Mouse (Mus musculus) intestine, embryonic 15.5 days (tissue): ENCODE measurements around the gene Pygm. TPM values are rescaled to one million over a fixed set of nuclear protein-coding genes. Genes with fewer than 3 reads are reported as not detected.

Source experiments
- ATAC-seq: fragments of 200-750 bp; cut with Nextera tagmentation; 2 replicates; pipeline ENCODE4 v1.8.0; 2017; ENCODE audit warnings: moderate TSS enrichment, moderate library complexity
- H3K27ac ChIP-seq: fragments of 300-500 bp; sonication (generic); 2 replicates; pipeline ENCODE4 v1.5.1; 2015; ENCODE audit warnings: mild to moderate bottlenecking, inconsistent platforms
- H3K27me3 ChIP-seq: fragments of 300-500 bp; sonication (generic); replicated peaks from 2 replicates; pipeline ENCODE4 v1.6.1; 2015; ENCODE audit warnings: inconsistent platforms
- H3K36me3 ChIP-seq: fragments of 300-500 bp; sonication (generic); 2 replicates; pipeline ENCODE4 v1.6.1; 2015; ENCODE audit warnings: inconsistent platforms
- H3K4me1 ChIP-seq: fragments of 300-500 bp; sonication (generic); replicated peaks from 2 replicates; pipeline ENCODE4 v1.6.1; 2015; ENCODE audit warnings: inconsistent platforms
- H3K4me2 ChIP-seq: fragments of 300-500 bp; sonication (generic); replicated peaks from 2 replicates; pipeline ENCODE4 v1.6.1; 2015; ENCODE audit warnings: mild to moderate bottlenecking, inconsistent platforms
- H3K4me3 ChIP-seq: fragments of 300-500 bp; sonication (generic); replicated peaks from 2 replicates; pipeline ENCODE4 v1.5.1; 2015; ENCODE audit warnings: inconsistent platforms
- H3K9ac ChIP-seq: fragments of 300-500 bp; sonication (generic); 2 replicates; pipeline ENCODE4 v1.6.1; 2015; ENCODE audit warnings: inconsistent platforms
- H3K9me3 ChIP-seq: fragments of 300-500 bp; sonication (generic); 2 replicates; pipeline ENCODE4 v1.6.1; 2016; ENCODE audit warnings: inconsistent platforms
- WGBS: fragments of 180-500 bp; shearing (Covaris S2); methylation state at CpG from one replicate; pipeline ENCODE4 v1.1.7; 2015; 5-methylcytosine and 5-hydroxymethylcytosine counted together
- polyA plus RNA-seq: library from polyadenylated mRNA; unstranded; fragments of >200 nt; fragmentation: Nextera tagmentation; extraction: Ambion mirVana; gene quantifications from 2 replicates; pipeline ENCODE4 v1.2.1, GENCODE M21; 2015

The Pygm gene
- polyA plus RNA-seq, 1 experiment from 2014 or later = 6.1 TPM

DNA sequence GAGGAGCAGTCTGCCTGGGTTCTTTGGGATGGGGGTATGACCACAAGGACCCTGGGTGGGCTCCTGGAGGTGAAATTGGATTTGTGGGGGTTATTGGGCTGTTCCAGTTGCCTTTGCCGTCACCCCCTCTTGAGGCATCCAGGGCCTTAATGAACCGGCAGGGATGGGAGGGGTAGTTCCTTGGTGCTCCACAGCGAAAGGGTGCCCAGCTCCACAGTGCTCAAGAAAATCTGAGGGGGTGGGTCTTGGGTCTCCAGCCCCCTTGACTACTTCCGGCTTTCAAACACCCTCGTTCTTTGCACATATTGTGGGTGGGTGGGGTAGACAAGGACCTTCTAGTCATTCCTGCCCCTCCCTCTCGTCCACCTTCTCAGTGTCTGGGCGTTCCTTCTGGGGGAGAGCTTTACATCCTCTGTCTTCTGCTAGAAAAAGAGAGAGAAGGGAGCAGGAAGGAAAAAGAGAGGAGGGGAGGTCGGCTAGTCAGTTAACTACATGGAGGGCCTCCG lies 35.7 kb downstream of the Pygm start:
- no peak overlapping the region for H3K9ac ChIP-seq
- peaks cover 55% of the 10 kb centered on the region for H3K27me3 ChIP-seq
- ATAC-seq = no peak
- no peaks in the 10 kb centered on the region for H3K36me3 ChIP-seq
- 59% methylated on average over 9 of the region's 9 CpGs for WGBS
- peaks cover 15% of the 10 kb centered on the region; the same call in 1 of the 2 replicates for H3K4me1 ChIP-seq
- no peak overlapping the region for H3K27ac ChIP-seq
- H3K9me3 ChIP-seq = no peaks in the 10 kb centered on the region
- no peak overlapping the region for H3K4me2 ChIP-seq
- H3K4me3 ChIP-seq = no peak overlapping the region

DNA sequence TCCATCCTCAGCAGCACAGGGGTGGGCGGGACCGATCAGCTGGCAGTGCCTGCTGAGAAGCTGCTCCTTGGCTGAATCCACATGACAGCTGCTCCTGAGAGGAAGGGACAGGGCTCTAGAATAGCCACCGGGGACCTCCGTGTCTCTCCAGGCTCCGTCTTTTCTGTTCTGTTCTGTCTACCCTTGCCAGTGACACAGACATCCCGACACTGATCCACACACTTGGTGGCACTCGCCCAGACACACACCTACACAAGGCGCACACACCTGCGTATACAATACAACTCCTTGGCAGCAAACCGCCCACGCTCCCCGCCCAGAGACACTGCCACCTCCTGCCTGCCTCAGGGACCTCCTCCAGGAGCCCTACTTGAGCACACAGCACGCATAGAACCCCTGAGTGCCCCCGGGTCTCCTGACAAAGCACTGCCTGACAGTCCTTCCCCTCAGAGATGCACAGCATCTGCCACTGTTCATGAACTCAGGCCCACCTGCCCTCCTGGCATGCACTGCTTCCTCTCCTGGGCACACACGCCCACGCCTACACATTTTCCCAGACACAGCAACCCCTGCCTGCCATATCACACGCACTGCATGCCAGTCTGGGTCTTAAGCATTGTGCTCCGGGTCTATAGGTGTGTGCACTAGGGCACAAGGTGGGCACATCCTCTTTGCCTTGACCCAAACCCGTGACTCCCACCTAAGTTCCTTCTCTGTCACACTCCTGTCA lies 36.4 kb downstream of the Pygm start:
- no peaks in the 10 kb centered on the region for H3K9me3 ChIP-seq
- no peak overlapping the region for H3K27ac ChIP-seq
- no peak for ATAC-seq
- H3K36me3 ChIP-seq = no peaks in the 10 kb centered on the region
- H3K4me2 ChIP-seq = no peak overlapping the region
- peaks cover 15% of the 10 kb centered on the region; the same call in 1 of the 2 replicates for H3K4me1 ChIP-seq
- WGBS = 64% methylated on average over 19 of the region's 19 CpGs
- peaks cover 58% of the 10 kb centered on the region for H3K27me3 ChIP-seq
- no peak overlapping the region for H3K4me3 ChIP-seq
- H3K9ac ChIP-seq = no peak overlapping the region

DNA sequence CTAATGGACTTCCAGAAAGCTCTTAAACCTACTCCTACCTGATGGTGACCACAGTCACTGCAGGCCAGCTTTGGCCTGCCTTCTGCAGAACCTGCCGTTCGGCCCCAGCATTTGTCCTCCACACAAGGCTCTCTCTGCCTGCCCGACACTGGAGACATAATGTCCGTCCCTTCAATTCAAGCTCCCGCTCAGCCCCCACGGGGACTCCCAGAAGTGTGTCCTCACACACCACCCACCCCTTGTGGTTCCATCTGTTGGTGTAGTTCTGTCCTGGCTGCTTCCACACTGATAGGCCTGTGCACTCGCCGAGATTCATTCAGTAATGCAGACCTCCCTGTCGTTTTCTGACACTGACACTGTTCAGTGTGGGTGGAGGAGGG lies 37.0 kb downstream of the Pygm start:
- 70% methylated on average over 9 of the region's 9 CpGs for WGBS
- Histone ChIP-seq H3K36me3 (no peaks in the 10 kb centered on the region), H3K4me1 (peaks cover 15% of the 10 kb centered on the region; the same call in 1 of the 2 replicates), H3K4me2 (no peak overlapping the region), H3K4me3 (no peak overlapping the region), H3K9ac (no peak overlapping the region), H3K27ac (no peak overlapping the region), H3K27me3 (peaks cover 62% of the 10 kb centered on the region), H3K9me3 (no peaks in the 10 kb centered on the region)
- ATAC-seq = no peak

DNA sequence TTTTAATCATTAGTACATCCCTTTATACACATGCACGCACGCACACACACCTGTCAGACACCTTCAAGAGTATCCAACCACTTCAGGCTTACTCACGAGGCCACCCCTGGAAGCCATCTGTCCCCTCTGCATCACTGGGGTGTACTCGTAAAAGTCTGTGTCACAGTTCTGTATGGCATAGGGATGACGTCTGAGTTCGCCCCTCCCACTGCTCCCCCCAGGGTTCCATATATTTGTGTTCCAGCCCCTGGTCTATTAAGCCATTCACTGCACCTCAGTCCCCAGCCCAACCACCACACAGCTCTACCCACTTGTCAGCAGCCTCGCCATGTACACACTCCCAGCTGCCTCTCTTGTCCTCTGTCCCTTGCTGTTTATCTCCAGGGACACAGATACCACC lies 37.8 kb downstream of the Pygm start:
- Histone ChIP-seq H3K27me3 (peaks cover 70% of the 10 kb centered on the region), H3K9me3 (no peaks in the 10 kb centered on the region), H3K4me3 (no peak overlapping the region), H3K4me2 (no peak overlapping the region; the same call in 1 of the 2 replicates), H3K36me3 (no peaks in the 10 kb centered on the region), H3K4me1 (peaks cover 12% of the 10 kb centered on the region), H3K27ac (peak overlapping the region; percentile 30; the same call in 1 of the 2 replicates), H3K9ac (no peak overlapping the region)
- 67% methylated on average over 7 of the region's 7 CpGs for WGBS
- ATAC-seq = no peak

DNA sequence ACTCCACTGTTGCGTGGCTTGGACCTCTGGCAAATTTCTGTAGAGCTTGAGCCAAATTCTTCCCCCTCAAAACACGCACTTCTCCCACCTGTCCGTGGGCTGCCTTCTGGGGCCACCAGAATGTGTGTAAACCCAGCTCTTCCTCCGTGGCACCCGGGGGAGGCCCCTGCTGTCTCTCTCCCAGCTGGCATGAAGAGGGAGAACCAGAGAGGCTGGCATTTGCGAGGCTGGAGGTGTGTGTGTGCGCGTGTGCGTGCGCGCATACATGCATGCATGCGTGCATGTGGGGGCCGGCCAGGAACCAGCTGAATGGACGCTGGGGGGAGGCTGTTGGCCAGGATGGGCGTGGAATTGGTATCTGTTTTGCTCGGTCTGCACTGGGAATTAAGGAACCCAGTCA lies 39.0 kb downstream of the Pygm start:
- ATAC-seq = no peak
- WGBS = 82% methylated on average over 16 of the region's 16 CpGs

DNA sequence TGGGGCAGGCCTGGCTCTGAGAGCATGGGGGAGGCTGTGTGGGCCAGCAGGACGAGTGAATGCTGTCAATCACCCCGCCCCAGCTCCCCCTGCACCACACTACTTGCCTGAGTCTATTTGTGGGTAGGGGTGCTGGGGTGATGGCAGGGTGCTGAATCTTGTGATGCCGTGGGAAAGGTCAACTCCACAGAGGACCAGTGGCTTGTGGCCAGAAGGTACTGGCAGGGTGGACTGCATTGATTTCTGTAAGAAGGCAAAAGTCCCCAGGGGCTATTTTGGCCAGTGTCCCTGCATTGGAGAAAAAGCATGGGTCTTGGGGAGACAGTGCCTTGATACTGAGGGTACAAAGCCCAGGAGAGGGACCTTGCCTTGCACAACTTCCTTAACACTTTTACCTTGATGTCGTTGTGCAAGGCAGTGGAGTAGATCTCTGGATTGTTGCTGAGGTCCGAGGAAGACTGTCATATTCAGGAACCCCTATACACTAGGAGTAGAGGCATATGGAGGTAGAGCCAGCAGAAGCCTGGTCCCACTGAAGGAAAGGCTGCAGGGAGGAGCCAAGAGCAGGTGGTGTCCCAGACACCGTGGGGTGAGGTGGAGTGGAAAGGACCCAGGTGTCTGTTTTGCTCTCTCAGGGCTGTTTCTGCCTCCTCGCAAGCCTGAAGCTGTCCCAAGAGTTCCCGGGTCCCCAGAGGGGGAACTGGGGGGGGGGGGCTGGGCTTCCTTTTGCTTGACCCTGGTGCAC lies 40.1 kb downstream of the Pygm start:
- Histone ChIP-seq H3K9ac (no peak overlapping the region), H3K27ac (no peak overlapping the region), H3K36me3 (no peaks in the 10 kb centered on the region), H3K4me1 (peaks cover 25% of the 10 kb centered on the region), H3K9me3 (no peaks in the 10 kb centered on the region), H3K4me3 (no peak overlapping the region), H3K4me2 (no peak overlapping the region), H3K27me3 (peaks cover 75% of the 10 kb centered on the region)
- WGBS = 64% methylated on average over 8 of the region's 8 CpGs
- ATAC-seq = no peak

More for the DNA sequence above, 39.0 kb downstream of the Pygm start:
- Histone ChIP-seq H3K9me3 (no peaks in the 10 kb centered on the region), H3K9ac (no peak overlapping the region), H3K27ac (no peak overlapping the region), H3K27me3 (peaks cover 75% of the 10 kb centered on the region), H3K4me3 (no peak overlapping the region), H3K4me1 (peaks cover 21% of the 10 kb centered on the region), H3K36me3 (no peaks in the 10 kb centered on the region), H3K4me2 (no peak overlapping the region)

DNA sequence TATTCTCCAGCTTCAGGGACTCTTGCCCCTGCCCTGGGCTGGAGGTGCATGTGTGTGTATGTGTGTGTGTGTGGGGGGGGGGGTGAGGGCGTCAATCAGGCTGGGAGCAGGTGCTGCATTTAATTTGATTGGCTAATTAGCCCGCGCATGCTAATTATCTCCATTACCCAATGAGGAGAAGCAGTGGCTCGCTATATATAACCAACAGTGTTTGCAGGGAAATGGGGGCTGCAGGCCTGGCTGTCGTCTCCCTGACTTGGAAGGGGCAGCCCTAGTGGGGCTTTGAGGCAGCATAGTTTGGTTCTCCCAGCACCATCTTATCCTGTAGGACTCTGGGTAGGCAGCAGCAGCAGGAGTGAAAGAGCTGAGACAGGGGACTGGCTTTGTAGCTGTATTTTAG lies 41.4 kb downstream of the Pygm start:
- Histone ChIP-seq H3K9ac (no peak overlapping the region), H3K4me2 (no peak overlapping the region), H3K36me3 (no peaks in the 10 kb centered on the region), H3K4me3 (no peak overlapping the region), H3K27me3 (peaks cover 75% of the 10 kb centered on the region), H3K9me3 (no peaks in the 10 kb centered on the region), H3K27ac (no peak overlapping the region), H3K4me1 (peaks cover 25% of the 10 kb centered on the region)
- no peak for ATAC-seq
- 59% methylated on average over 5 of the region's 5 CpGs for WGBS

DNA sequence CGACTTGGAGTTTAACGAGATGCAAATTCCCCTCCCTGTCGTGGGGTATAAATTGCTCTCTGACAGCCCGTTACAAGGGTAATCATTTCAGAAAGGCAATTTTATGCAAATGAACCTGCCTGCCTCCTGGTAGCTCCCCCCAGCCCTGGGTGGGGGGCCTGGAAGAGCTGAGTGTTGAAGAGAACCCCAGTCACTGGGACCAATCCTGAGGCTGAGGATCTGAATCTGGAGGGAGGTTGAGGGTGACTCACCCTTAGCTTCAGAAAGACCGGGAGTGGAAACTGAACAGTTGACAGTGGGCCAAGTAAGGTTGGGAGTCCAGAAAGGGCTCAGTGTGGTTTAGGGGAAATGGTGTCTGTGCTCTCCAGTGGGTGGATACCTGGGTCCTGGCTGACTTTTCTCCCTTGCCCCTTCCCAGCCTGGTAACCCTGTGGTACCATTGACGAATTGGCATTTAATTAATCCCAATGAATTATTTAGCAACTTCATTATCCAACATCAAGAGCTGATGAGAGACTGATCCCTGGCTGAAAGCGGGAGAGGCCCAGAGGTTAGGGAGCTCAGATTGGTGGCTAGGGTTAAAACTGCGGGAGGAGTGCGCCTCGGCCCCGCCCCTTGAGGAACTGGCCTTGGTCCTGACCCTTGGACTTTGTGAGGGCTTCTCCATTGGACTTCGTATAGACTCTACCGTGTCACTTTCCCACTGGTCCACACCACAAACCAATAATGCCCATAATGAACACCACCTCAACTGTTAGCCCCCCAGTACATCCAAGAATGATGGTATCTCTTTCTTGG lies 42.7 kb downstream of the Pygm start:
- Histone ChIP-seq H3K27ac (no peak overlapping the region), H3K4me2 (peak overlapping the region; percentile 67; the same call in 1 of the 2 replicates), H3K4me3 (no peak overlapping the region), H3K9me3 (no peaks in the 10 kb centered on the region), H3K36me3 (no peaks in the 10 kb centered on the region), H3K27me3 (peaks cover 75% of the 10 kb centered on the region), H3K4me1 (peaks cover 25% of the 10 kb centered on the region), H3K9ac (no peak overlapping the region)
- WGBS = 22% methylated on average over 13 of the region's 13 CpGs
- ATAC-seq = no peak

DNA sequence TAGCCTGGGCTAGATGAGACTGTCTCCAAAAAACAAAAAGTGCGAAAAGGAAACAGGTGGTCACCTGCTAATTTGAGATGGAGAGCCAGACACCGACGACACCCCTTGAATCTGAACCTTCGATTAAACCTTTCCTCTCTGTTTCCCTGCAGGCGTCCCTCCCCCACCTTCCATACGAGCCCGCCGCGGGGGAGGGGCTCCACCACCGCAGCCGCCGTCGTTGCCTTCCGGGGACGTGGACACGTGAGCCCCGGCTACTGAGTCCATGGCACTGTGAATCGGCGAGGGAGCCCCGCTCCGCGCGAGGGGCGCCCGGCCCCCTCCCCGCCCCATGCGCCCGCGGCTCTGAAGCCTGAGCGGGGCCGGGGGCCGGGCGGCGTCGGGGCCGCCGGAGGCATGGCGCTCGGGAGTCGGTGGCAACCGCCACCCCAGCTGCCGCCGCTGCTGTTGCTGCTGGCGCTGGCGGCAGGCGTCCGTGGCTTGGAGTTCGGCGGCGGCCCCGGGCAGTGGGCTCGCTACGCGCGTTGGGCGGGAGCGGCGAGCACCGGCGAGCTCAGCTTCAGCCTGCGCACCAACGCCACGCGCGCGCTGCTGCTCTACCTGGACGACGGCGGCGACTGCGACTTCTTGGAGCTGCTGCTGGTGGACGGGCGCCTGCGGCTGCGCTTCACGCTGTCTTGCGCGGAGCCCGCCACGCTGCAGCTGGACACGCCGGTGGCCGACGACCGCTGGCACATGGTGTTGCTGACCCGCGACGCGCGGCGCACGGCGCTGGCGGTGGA lies 43.6 kb downstream of the Pygm start:
- H3K4me3 ChIP-seq = peak overlapping the region; percentile 33
- peaks cover 21% of the 10 kb centered on the region for H3K4me1 ChIP-seq
- under 1% methylated on average over 94 of the region's 94 CpGs for WGBS
- H3K27me3 ChIP-seq = peaks cover 75% of the 10 kb centered on the region
- no peaks in the 10 kb centered on the region for H3K36me3 ChIP-seq
- no peak overlapping the region; the same call in 1 of the 2 replicates for H3K9ac ChIP-seq
- no peaks in the 10 kb centered on the region for H3K9me3 ChIP-seq
- H3K27ac ChIP-seq = no peak overlapping the region
- H3K4me2 ChIP-seq = peak overlapping the region; percentile 67
- peak; percentile 62 for ATAC-seq

DNA sequence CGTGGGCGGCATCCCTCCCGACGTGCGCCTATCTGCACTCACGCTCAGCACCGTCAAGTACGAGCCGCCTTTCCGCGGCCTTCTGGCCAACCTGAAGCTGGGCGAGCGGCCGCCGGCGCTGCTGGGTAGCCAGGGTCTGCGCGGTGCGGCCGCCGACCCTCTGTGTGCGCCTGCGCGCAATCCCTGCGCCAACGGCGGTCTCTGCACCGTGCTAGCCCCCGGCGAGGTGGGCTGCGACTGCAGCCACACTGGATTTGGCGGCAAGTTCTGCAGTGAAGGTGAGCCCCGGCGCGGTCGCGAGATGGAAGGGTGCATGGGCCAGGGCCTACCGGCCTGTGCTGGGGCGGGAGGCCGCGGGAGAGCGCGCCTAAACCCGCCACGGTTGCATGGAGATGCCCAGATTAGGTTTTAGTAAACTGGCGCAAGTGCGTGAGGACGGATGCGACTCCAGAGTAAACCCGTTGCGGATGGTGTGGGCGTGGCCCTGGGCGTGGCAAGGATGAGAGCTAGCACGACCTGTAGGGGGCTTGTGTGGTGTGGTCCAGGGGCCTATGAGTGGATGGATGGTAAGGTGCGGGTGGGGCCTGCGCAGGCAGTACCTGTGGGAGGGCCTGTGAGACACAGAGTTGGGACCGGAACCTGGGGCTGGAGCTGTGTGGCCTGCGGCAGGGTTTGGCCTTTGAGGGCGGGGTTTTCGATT lies 44.5 kb downstream of the Pygm start:
- under 1% methylated on average over 60 of the region's 60 CpGs for WGBS
- H3K27me3 ChIP-seq = peaks cover 72% of the 10 kb centered on the region
- peaks cover 21% of the 10 kb centered on the region for H3K4me1 ChIP-seq

DNA sequence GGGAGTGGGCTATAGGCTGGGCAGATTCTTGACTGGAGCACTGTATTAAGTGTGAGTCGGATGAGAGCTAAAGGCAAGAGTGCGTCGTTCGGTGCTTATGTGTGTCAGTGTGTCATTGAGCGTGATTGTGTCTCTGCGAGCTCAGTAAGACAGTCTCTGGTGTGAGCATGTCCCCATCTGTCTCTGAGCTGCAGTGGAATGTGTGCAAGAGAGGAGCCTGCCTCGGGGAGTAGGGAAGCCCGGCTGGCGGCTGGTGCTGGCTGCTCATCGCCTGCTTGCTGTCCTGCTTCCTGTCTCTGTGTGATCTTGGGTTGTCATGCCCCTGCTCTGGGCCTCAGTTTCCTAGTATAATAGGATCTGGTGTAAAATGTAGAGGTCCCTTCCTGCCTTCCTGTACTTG lies 58.8 kb downstream of the Pygm start:
- ATAC-seq = no peak
- WGBS = 72% methylated on average over 10 of the region's 10 CpGs

More for the DNA sequence above, 44.5 kb downstream of the Pygm start:
- Histone ChIP-seq H3K9ac (0 out of 2 replicates have a peak overlapping the region, but pooled peaks have one; percentile 5), H3K4me2 (peak overlapping the region; percentile 67), H3K27ac (no peak overlapping the region), H3K9me3 (no peaks in the 10 kb centered on the region), H3K4me3 (peak overlapping the region; percentile 33), H3K36me3 (no peaks in the 10 kb centered on the region)
- peak; percentile 42; the same call in 1 of the 2 replicates for ATAC-seq

More for the DNA sequence above, 58.8 kb downstream of the Pygm start:
- no peaks in the 10 kb centered on the region for H3K36me3 ChIP-seq
- H3K9me3 ChIP-seq = no peaks in the 10 kb centered on the region
- no peak overlapping the region for H3K4me3 ChIP-seq
- peaks cover 9% of the 10 kb centered on the region; the same call in 1 of the 2 replicates for H3K27me3 ChIP-seq
- H3K4me2 ChIP-seq = no peak overlapping the region
- H3K4me1 ChIP-seq = no peaks in the 10 kb centered on the region
- no peak overlapping the region for H3K9ac ChIP-seq
- no peak overlapping the region for H3K27ac ChIP-seq
